Mouse (Mus musculus): ENCODE data around the gene Ctdnep1. TPM values are rescaled to one million over a fixed set of nuclear protein-coding genes. Genes with fewer than 3 reads are reported as not detected.

Ctdnep1 gene
- polyA plus RNA-seq, 1 experiment from 2014 or later = 174 TPM

DNA sequence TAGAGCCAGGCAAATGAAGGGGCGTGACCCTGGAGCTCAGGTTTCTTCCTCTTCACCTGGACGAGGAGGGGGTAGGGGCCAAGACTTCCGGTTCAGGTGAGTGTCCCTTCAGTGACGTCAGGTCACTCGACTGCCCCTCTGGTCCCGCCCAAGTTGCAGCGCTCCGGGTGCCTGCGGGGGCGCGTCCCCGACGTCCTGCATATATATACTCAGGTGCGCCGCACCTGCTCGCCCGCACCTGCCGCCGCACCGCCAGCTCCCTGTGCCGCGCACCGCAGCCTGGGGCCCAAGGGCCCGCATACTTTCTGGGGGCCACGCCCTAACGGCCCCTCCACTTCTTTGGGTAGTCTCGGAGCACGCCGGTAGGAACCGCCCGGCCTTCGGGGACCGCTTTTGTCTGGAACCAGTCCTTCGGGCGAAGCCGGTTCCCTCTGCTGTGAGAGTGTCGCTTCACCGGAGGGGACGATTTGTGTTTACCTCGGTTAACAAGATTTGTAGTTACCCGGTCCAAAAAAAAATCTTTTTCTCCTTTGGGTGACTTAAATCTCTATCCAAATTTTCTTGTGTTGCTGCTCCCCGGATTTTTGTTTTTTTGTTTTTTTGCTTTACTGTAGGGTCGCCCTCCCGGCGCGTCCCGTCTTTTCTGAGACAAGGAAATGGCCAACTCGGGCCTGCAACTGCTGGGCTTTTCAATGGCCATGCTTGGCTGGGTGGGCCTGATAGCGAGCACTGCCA is 15.5 kb upstream of the Ctdnep1 start:
- DNase-seq (ENCODE audit: low read depth, low spot score) (no peak), ATAC-seq (no peak)
- peaks cover 13% of the 10 kb centered on the region for H3K27me3 ChIP-seq
- ChIA-PET CTCF (no interaction called here), POLR2A (no interaction called here)
- no peak for TF ChIP-seq CTCF (IDR thresholded peaks at IDR 0.05)
- in situ Hi-C loops (cut with MboI; ENCODE audit: low pct_unique_long_range_greater_than_20kb) = no loop called here

DNA sequence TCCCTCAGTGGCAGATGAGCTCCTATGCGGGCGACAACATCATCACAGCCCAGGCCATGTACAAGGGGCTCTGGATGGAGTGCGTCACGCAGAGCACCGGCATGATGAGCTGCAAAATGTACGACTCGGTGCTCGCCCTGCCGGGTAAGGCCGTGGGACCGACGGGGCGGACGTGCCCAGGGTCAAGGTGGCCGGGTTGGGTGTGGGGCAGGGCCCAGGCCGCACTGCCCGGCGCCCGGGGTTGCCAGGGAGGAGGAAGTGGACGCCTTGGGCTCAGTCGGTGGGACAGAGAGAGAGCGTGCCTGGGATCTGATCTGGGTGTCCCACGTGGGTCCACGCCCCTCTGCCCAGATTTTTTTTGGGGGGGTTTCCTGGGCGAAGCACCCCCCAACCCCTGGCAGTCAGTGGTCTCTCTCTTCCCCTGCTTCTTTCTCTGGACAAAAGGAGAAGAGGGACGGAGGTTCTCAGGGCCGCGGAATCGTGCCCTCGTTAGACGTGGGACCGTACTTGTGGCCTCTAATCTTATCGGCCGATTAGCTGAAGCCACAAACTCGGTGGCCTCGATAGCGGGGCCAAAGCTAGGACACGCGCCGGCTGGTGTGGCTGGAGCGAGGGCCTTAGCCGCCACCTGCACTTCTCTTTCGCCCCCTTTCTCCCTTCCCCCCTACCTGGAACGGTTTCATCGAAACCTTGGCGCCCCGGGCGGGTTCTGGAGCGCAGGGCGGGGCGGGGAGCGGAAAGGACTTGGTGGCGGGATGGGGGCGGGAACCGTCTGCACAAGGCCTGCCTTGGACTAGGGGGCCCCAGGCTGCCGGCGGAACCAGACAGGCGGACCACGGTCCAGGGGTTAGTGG is 14.7 kb upstream of the Ctdnep1 start:
- POLR2A ChIA-PET = no interaction called here
- peaks cover 13% of the 10 kb centered on the region for H3K27me3 ChIP-seq
- no peak for TF ChIP-seq CTCF (IDR thresholded peaks at IDR 0.05)
- DNase-seq (ENCODE audit: low read depth, low spot score) = no peak
- no peak for ATAC-seq
- in situ Hi-C loops (cut with MboI; ENCODE audit: low pct_unique_long_range_greater_than_20kb) = no loop called here
- CTCF ChIA-PET = no interaction called here

DNA sequence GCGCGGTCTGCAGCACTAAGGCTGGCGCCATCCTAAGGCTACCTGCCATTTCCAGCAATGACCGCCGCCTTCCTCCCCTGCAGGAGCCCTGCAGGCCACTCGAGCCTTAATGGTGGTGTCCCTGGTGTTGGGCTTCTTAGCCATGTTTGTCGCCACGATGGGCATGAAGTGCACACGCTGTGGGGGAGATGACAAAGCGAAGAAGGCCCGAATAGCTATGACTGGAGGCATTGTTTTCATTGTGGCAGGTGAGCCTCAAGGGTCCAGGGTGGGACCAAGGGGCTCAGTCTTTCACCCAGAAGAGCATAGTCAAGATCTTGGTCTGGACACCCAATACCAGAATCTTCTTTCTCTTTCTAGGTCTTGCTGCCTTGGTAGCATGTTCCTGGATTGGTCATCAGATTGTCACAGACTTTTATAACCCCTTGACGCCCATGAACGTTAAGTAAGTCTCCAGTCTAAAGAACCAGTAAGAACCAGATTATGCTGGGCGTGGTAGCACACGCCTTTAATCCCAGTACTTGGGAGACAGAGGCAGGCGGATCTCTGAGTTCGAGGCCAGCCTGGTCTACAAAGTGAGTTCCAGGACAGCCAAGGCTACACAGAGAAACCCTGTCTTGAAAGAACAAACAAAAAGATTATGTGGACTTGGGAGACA is 14.0 kb upstream of the Ctdnep1 start:
- ChIA-PET POLR2A (no interaction called here), CTCF (no interaction called here)
- TF ChIP-seq CTCF (IDR thresholded peaks at IDR 0.05) = no peak
- DNase-seq (ENCODE audit: low read depth, low spot score) = no peak
- no peak for ATAC-seq
- in situ Hi-C loops (cut with MboI; ENCODE audit: low pct_unique_long_range_greater_than_20kb) = no loop called here
- H3K27me3 ChIP-seq = peaks cover 13% of the 10 kb centered on the region

DNA sequence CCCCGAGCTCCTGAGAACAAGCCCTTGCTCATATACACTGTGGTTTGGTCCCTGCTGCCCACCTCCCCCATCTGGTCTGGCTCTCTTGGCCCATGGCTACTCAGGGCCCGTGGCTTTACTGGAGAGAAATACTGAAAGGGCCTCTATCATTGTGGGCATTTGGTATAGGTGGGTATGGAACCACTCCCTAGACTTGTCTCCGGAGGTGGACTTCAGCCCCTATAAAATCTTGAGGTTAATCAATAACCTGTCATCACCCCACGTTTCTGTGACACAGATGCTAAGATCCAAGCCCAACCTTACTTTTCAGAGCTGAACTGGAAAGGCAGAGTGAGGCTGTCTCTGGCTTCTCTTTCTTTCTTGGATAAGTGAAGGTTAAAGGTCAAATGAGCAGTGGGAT is 12.2 kb upstream of the Ctdnep1 start:
- ATAC-seq = no peak
- POLR2A ChIA-PET = no interaction called here
- in situ Hi-C loops (cut with MboI; ENCODE audit: low pct_unique_long_range_greater_than_20kb) = no loop called here
- DNase-seq (ENCODE audit: low read depth, low spot score) = no peak
- TF ChIP-seq CTCF (IDR thresholded peaks at IDR 0.05) = no peak
- peaks cover 5% of the 10 kb centered on the region for H3K27me3 ChIP-seq
- CTCF ChIA-PET = no interaction called here

DNA sequence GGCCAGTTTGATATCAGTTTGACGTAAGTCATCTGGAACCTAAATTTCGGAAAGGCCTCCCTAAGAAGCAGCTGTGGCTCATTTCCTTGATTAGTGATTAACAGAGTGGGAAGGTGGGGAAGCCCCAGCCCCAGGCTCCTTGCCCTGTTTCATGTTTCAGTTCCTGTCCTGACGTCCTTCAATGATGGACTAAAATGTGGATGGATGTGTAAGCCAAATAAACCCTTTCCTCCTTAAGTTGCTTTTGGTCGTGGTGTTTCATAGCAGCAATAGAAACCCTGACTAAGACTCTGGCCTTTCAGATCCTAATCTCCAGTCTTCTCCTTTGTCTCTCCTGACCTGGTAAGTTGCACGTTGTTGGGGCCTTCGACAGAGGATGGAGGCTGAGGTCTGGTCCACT is 10.7 kb upstream of the Ctdnep1 start:
- ChIA-PET CTCF (interaction anchor here (1.2 kb wide), 1 partner anchor 22 kb away, joined by 3 read pairs; the partner anchor contains the start of gene Slc2a4), POLR2A (no interaction called here)
- ATAC-seq (no peak), DNase-seq (ENCODE audit: low read depth, low spot score) (no peak)
- no peak for TF ChIP-seq CTCF (IDR thresholded peaks at IDR 0.05)
- H3K27me3 ChIP-seq = no peaks in the 10 kb centered on the region
- in situ Hi-C loops (cut with MboI; ENCODE audit: low pct_unique_long_range_greater_than_20kb) = no loop called here

DNA sequence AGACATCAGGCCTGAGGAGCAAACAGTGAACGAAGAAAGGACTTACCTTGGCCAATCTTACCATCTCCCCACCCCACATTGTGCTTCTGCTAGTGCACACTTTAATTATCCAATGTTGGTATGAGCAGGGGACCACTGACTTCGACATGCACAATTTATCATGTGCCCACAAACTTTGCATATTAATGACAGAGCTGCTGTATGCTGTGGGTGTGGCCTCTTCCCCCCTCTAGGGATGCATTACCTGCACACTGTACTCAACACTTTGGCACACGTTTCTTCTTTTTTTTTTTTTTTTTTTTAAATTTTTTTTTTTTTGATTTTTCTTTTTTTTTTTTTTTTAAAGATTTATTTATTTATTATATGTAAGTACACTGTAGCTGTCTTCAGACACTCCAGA is 10.2 kb upstream of the Ctdnep1 start:
- in situ Hi-C loops (cut with MboI; ENCODE audit: low pct_unique_long_range_greater_than_20kb) = no loop called here
- ChIA-PET CTCF (interaction anchor here (1.2 kb wide), 1 partner anchor 22 kb away, joined by 3 read pairs; the partner anchor contains the start of gene Slc2a4), POLR2A (interaction anchor here (0.6 kb wide), 1 partner anchor 98 kb away, joined by 3 read pairs; no protein-coding TSS in a partner anchor)
- DNase-seq (ENCODE audit: low read depth, low spot score) (no peak), ATAC-seq (no peak)
- TF ChIP-seq CTCF (IDR thresholded peaks at IDR 0.05) = no peak
- no peaks in the 10 kb centered on the region for H3K27me3 ChIP-seq

DNA sequence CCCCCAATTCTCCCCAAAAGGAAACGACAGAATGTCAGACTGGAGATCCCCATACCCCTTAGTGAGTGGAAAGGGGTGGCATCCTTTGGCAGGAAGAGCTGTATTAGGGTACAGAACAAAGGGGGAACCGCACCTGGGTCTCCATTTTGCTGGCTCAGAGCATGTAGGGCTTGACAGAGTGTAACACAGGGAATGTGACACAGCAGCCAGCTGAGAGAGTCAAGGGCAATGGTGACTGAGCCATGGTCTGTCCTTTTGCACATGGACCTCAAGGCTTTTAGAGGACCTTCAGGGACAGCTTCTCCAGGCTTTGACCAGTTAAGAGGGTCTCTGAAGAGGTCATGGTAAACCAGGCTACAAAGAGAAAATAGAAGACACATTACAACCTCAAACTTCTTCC is 6.0 kb upstream of the Ctdnep1 start:
- DNase-seq (ENCODE audit: low read depth, low spot score) (no peak), ATAC-seq (no peak)
- in situ Hi-C loops (cut with MboI; ENCODE audit: low pct_unique_long_range_greater_than_20kb) = loop anchor here (25.0 kb wide), 2 partner anchors 563 to 888 kb away; partner anchors contain the start of genes Kdm6b, Per1 and Vamp2
- H3K27me3 ChIP-seq = no peaks in the 10 kb centered on the region
- POLR2A ChIA-PET = no interaction called here
- CTCF ChIA-PET = interaction anchor here (1.5 to 1.8 kb wide), 2 partner anchors 19 to 26 kb away, joined by 5 read pairs; no protein-coding TSS in a partner anchor
- TF ChIP-seq CTCF (IDR thresholded peaks at IDR 0.05) = no peak

DNA sequence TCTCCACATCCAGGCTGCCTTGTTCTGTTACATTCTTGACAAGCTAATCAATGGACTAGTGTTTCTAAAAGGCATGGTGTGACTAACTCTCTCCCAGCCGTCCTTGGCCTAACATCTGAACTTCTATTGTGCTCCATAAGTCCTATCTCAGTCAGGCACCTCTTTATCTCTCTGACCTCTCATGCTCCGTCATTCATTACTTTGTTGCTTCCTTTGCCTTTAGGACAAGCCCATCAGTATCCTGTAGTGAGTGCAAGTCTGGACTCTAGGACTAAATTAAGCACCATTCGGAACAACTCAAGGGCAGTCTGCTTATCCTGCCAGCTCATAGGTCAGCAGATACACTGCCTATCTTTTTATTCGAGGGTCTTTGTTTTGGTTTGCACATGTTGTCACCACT is 4.7 kb upstream of the Ctdnep1 start:
- TF ChIP-seq CTCF (IDR thresholded peaks at IDR 0.05) = no peak
- no peak for ATAC-seq
- in situ Hi-C loops (cut with MboI; ENCODE audit: low pct_unique_long_range_greater_than_20kb) = loop anchor here (25.0 kb wide), 2 partner anchors 564 to 889 kb away; partner anchors contain the start of genes Kdm6b, Per1 and Vamp2
- ChIA-PET POLR2A (no interaction called here), CTCF (interaction anchor here (1.8 kb wide), 1 partner anchor 21 kb away, joined by 5 read pairs; no protein-coding TSS in a partner anchor)
- H3K27me3 ChIP-seq = no peaks in the 10 kb centered on the region
- no peak for DNase-seq (ENCODE audit: low read depth, low spot score)

DNA sequence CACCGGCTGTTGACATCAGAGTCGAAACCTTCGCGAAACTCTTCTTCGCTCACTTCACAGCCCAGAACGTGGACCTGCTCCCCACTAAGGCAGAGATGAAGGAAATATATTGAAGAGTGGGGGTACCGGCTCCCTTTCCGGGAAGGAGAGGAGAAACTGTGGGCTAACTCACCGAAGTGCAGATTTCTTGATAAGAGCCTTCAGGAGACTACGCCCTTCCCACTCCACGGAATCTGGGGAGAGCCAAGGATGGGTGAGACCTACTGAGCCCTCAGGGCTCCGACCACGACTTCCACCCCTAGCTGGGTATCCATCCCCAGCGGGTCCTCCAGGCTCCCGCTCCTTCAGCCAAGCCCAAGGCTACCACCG is 1.1 kb upstream of the Ctdnep1 start:
- TF ChIP-seq CTCF (IDR thresholded peaks at IDR 0.05) = no peak
- in situ Hi-C loops (cut with MboI; ENCODE audit: low pct_unique_long_range_greater_than_20kb) = loop anchor here (25.0 kb wide), 2 partner anchors 568 to 893 kb away; partner anchors contain the start of genes Kdm6b, Per1 and Vamp2

More for the DNA sequence above, 1.1 kb upstream of the Ctdnep1 start:
- POLR2A ChIA-PET = interaction anchor here (1.0 kb wide), 2 partner anchors 18 to 51 kb away, joined by 6 read pairs; no protein-coding TSS in a partner anchor
- DNase-seq (ENCODE audit: low read depth, low spot score) = no peak
- no peaks in the 10 kb centered on the region for H3K27me3 ChIP-seq
- CTCF ChIA-PET = interaction anchor here (1.3 kb wide), 1 partner anchor 46 kb away, joined by 4 read pairs; no protein-coding TSS in a partner anchor
- no peak for ATAC-seq

All from Patski (cell line).